Comparison of ENCODE assay signal across 1 mouse cellular context in genomic region chr11:113617132-113617911, GRCm38 (mm10).
TF ChIP-seq lines count a peak whose summit lies in the region.

No protein-coding gene starts in this region.

TF ChIP-seq in MEL, 35 proteins besides CTCF, POLR2A, EP300 and RAD21 (continued from another document):
- TF ChIP-seq ZKSCAN1 (IDR thresholded peaks at IDR 0.05; ENCODE audit: low read depth, low read length) (no peak), MYC (IDR thresholded peaks at IDR 0.05; ENCODE audit: low read depth, low read length) (peak; percentile 56; the same call in 1 of the 2 replicates), HCFC1 (IDR thresholded peaks at IDR 0.05; ENCODE audit: low read depth, low read length) (peak; percentile 62; the same call in 1 of the 2 replicates), TCF12 (IDR thresholded peaks at IDR 0.05; ENCODE audit: low read depth, low read length) (0 out of 2 replicates have a peak, but pooled peaks have one; percentile 7), USF1 (IDR thresholded peaks at IDR 0.05; ENCODE audit: low read depth, low read length) (peak; percentile 56; the same call in 1 of the 2 replicates), GABPA (IDR thresholded peaks at IDR 0.05; ENCODE audit: low read depth, low read length) (no peak), ZMIZ1 (IDR thresholded peaks at IDR 0.05; ENCODE audit: low read depth, low read length) (no peak), POLR2AphosphoS5 (IDR thresholded peaks at IDR 0.05; ENCODE audit: borderline replicate concordance, low read depth, low read length) (no peak), SIN3A (IDR thresholded peaks at IDR 0.05; ENCODE audit: low read length) (peak; percentile 84), RCOR1 (IDR thresholded peaks at IDR 0.05; ENCODE audit: low read depth, low read length) (0 out of 2 replicates have a peak, but pooled peaks have one; percentile 10), BHLHE40 (IDR thresholded peaks at IDR 0.05; ENCODE audit: borderline replicate concordance, low read depth, low read length) (no peak), GATA1 (IDR thresholded peaks at IDR 0.05; ENCODE audit: low read depth, low read length) (peak; percentile 73; the same call in 1 of the 2 replicates), CHD1 (IDR thresholded peaks at IDR 0.05; ENCODE audit: low read depth, low read length) (no peak), TAL1 (IDR thresholded peaks at IDR 0.05; ENCODE audit: low read length) (no peak), SMC3 (IDR thresholded peaks at IDR 0.05; ENCODE audit: low read depth, low read length) (peak; percentile 80), ETS1 (IDR thresholded peaks at IDR 0.05; ENCODE audit: low read depth, low read length) (no peak), NELFE (IDR thresholded peaks at IDR 0.05; ENCODE audit: low read depth, low read length) (0 out of 2 replicates have a peak, but pooled peaks have one; percentile 3), UBTF (IDR thresholded peaks at IDR 0.05; ENCODE audit: borderline replicate concordance, insufficient read depth, low read depth, low read length) (no peak), ZNF384 (IDR thresholded peaks at IDR 0.05; ENCODE audit: low read depth, low read length) (peak; percentile 80), MYB (IDR thresholded peaks at IDR 0.05; ENCODE audit: low read depth, low read length) (no peak), MXI1 (IDR thresholded peaks at IDR 0.05; ENCODE audit: low read depth, low read length) (peak; percentile 58), TBP (IDR thresholded peaks at IDR 0.05; ENCODE audit: low read depth, low read length) (no peak)
